Mouse (Mus musculus): ENCODE measurements around the gene Slc2a1.
A peak's percentile ranks its signal among the peaks of the same experiment; 100 is the strongest.

Gene Slc2a1

DNA sequence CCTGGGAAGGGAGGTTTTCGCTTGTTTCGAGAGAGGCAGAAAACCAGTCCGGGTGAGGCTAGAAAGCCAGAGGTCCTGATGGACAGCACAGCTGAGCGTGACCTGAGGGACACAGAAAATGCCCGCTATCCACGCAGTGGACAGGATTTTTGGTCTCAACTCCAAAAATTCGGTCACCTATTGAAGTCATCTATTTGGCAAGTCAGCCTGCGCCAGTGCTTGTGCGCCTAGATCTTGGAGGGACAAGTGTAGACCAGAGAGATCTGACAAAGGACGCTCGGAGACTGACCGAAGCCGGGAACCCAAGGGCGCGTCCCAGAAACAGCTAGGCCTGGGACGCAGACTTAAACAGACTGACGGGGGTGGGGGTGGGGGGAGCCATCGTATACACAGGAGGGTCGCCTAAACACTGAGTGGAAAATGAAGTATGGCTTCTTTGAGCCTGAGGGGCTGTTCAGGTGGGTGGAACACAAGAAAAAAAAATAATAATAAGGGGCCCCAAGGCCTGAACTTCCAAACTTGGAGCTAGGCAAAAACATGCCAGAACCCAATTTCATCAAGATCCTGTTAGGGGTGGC, 36.1 kb upstream of the Slc2a1 start:
- peak overlapping the region; percentile 80 for H3K4me3 ChIP-seq (replicated peaks; ENCODE audit: low read length)
- peaks cover 79% of the 10 kb centered on the region for H3K4me1 ChIP-seq (replicated peaks; ENCODE audit: low read depth, low read length)
- H3K9me3 ChIP-seq (ENCODE audit: low read length), result no peaks in the 10 kb centered on the region
- H3K36me3 ChIP-seq (ENCODE audit: insufficient read depth, low read length), result no peaks in the 10 kb centered on the region
- TF ChIP-seq POU5F1 (IDR thresholded peaks at IDR 0.05; ENCODE audit: borderline replicate concordance, low read length) (no peak), NANOG (IDR thresholded peaks at IDR 0.05; ENCODE audit: borderline replicate concordance, low read length) (no peak), CTCF (conservative IDR thresholded peaks at IDR 0.05; ENCODE audit: low read length) (no peak)
- no peaks in the 10 kb centered on the region for H3K27me3 ChIP-seq (ENCODE audit: insufficient read depth, low read length)

- Histone ChIP-seq H3K4me1 (replicated peaks; ENCODE audit: low read depth, low read length) (peaks cover 79% of the 10 kb centered on the region), H3K36me3 (ENCODE audit: insufficient read depth, low read length) (no peaks in the 10 kb centered on the region), H3K4me3 (replicated peaks; ENCODE audit: low read length) (peak overlapping the region; percentile 80), H3K27me3 (ENCODE audit: insufficient read depth, low read length) (no peaks in the 10 kb centered on the region), H3K9me3 (ENCODE audit: low read length) (no peaks in the 10 kb centered on the region)
- no peak for TF ChIP-seq POU5F1 (IDR thresholded peaks at IDR 0.05; ENCODE audit: borderline replicate concordance, low read length)
- TF ChIP-seq NANOG (IDR thresholded peaks at IDR 0.05; ENCODE audit: borderline replicate concordance, low read length), result no peak
- TF ChIP-seq CTCF (conservative IDR thresholded peaks at IDR 0.05; ENCODE audit: low read length), result no peak
Observed at GRCm38 (mm10) chr4:119072941-119073451, 35.5 kb upstream of the Slc2a1 start.

- no peak for TF ChIP-seq NANOG (IDR thresholded peaks at IDR 0.05; ENCODE audit: borderline replicate concordance, low read length)
- Histone ChIP-seq H3K4me3 (replicated peaks; ENCODE audit: low read length) (peak overlapping the region; percentile 80), H3K27me3 (ENCODE audit: insufficient read depth, low read length) (no peaks in the 10 kb centered on the region), H3K36me3 (ENCODE audit: insufficient read depth, low read length) (no peaks in the 10 kb centered on the region), H3K9me3 (ENCODE audit: low read length) (no peaks in the 10 kb centered on the region), H3K4me1 (replicated peaks; ENCODE audit: low read depth, low read length) (peaks cover 75% of the 10 kb centered on the region)
Observed at GRCm38 (mm10) chr4:119073626-119074025, 34.9 kb upstream of the Slc2a1 start.

GRCm38 (mm10) chr4:119074596-119074995, 33.9 kb upstream of the Slc2a1 start:
- Histone ChIP-seq H3K9me3 (ENCODE audit: low read length) (no peaks in the 10 kb centered on the region), H3K4me3 (replicated peaks; ENCODE audit: low read length) (peak overlapping the region; percentile 63), H3K4me1 (replicated peaks; ENCODE audit: low read depth, low read length) (peaks cover 66% of the 10 kb centered on the region), H3K36me3 (ENCODE audit: insufficient read depth, low read length) (no peaks in the 10 kb centered on the region), H3K27me3 (ENCODE audit: insufficient read depth, low read length) (no peaks in the 10 kb centered on the region)
- TF ChIP-seq POU5F1 (IDR thresholded peaks at IDR 0.05; ENCODE audit: borderline replicate concordance, low read length) (no peak), CTCF (conservative IDR thresholded peaks at IDR 0.05; ENCODE audit: low read length) (no peak), NANOG (IDR thresholded peaks at IDR 0.05; ENCODE audit: borderline replicate concordance, low read length) (no peak)

- TF ChIP-seq NANOG (IDR thresholded peaks at IDR 0.05; ENCODE audit: borderline replicate concordance, low read length) (no peak), CTCF (conservative IDR thresholded peaks at IDR 0.05; ENCODE audit: low read length) (no peak), POU5F1 (IDR thresholded peaks at IDR 0.05; ENCODE audit: borderline replicate concordance, low read length) (no peak)
Observed at GRCm38 (mm10) chr4:119075273-119075672, 33.2 kb upstream of the Slc2a1 start.

GRCm38 (mm10) chr4:119076336-119076735, 32.2 kb upstream of the Slc2a1 start:
- H3K9me3 ChIP-seq (ENCODE audit: low read length), result peaks cover 10% of the 10 kb centered on the region
- no peak for TF ChIP-seq CTCF (conservative IDR thresholded peaks at IDR 0.05; ENCODE audit: low read length)
- no peak for TF ChIP-seq NANOG (IDR thresholded peaks at IDR 0.05; ENCODE audit: borderline replicate concordance, low read length)
- no peak for TF ChIP-seq POU5F1 (IDR thresholded peaks at IDR 0.05; ENCODE audit: borderline replicate concordance, low read length)
- H3K27me3 ChIP-seq (ENCODE audit: insufficient read depth, low read length), result no peaks in the 10 kb centered on the region
- H3K36me3 ChIP-seq (ENCODE audit: insufficient read depth, low read length), result no peaks in the 10 kb centered on the region; the same call in 1 of the 2 replicates
- H3K4me1 ChIP-seq (replicated peaks; ENCODE audit: low read depth, low read length), result peaks cover 58% of the 10 kb centered on the region
- H3K4me3 ChIP-seq (replicated peaks; ENCODE audit: low read length), result peak overlapping the region; percentile 63

More at GRCm38 (mm10) chr4:119075273-119075672, 33.2 kb upstream of the Slc2a1 start:
- H3K4me1 ChIP-seq (replicated peaks; ENCODE audit: low read depth, low read length), result peaks cover 64% of the 10 kb centered on the region
- peak overlapping the region; percentile 63 for H3K4me3 ChIP-seq (replicated peaks; ENCODE audit: low read length)
- no peaks in the 10 kb centered on the region for H3K36me3 ChIP-seq (ENCODE audit: insufficient read depth, low read length)
- no peaks in the 10 kb centered on the region for H3K27me3 ChIP-seq (ENCODE audit: insufficient read depth, low read length)
- no peaks in the 10 kb centered on the region for H3K9me3 ChIP-seq (ENCODE audit: low read length)

DNA sequence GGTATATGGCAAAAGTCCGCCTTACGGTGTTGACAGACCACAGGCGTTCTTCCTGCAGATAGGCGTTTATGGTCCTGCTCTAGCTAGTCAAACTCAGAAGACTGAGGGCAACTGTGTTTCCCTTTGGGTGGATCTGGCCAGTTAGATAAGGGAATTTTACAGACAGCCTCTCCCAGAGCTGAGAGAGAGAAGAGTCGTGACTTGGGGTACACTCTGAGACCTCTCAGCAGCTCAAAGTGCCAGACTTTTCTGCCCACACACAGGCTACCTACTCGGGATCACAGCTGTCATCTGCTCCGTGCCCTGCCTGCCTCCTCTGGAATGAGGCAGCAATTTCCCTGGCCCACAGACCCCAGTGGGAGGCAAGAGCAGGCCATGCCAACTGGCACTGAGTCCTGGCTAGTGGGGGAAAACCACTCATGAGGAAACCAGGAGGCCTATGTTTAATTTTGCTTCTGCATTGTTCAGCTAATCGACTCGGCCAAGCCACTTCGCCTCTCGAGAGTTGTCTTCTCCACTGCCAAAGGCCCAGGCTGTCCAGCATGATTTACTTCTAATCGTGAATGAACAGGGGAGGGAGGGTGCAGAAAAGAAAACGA, 31.3 kb upstream of the Slc2a1 start:
- peaks cover 61% of the 10 kb centered on the region for H3K4me1 ChIP-seq (replicated peaks; ENCODE audit: low read depth, low read length)
- peak overlapping the region; percentile 63 for H3K4me3 ChIP-seq (replicated peaks; ENCODE audit: low read length)
- TF ChIP-seq POU5F1 (IDR thresholded peaks at IDR 0.05; ENCODE audit: borderline replicate concordance, low read length) (no peak), NANOG (IDR thresholded peaks at IDR 0.05; ENCODE audit: borderline replicate concordance, low read length) (no peak)
- H3K27me3 ChIP-seq (ENCODE audit: insufficient read depth, low read length), result no peaks in the 10 kb centered on the region
- H3K9me3 ChIP-seq (ENCODE audit: low read length), result peaks cover 10% of the 10 kb centered on the region
- H3K36me3 ChIP-seq (ENCODE audit: insufficient read depth, low read length), result no peaks in the 10 kb centered on the region; the same call in 1 of the 2 replicates

GRCm38 (mm10) chr4:119079928-119080327, 28.6 kb upstream of the Slc2a1 start:
- H3K36me3 ChIP-seq (ENCODE audit: insufficient read depth, low read length), result no peaks in the 10 kb centered on the region; the same call in 1 of the 2 replicates
- H3K27me3 ChIP-seq (ENCODE audit: insufficient read depth, low read length), result no peaks in the 10 kb centered on the region
- peaks cover 10% of the 10 kb centered on the region for H3K9me3 ChIP-seq (ENCODE audit: low read length)
- TF ChIP-seq NANOG (IDR thresholded peaks at IDR 0.05; ENCODE audit: borderline replicate concordance, low read length) (peak; percentile 14; the same call in 1 of the 2 replicates), CTCF (conservative IDR thresholded peaks at IDR 0.05; ENCODE audit: low read length) (no peak)
- H3K4me3 ChIP-seq (replicated peaks; ENCODE audit: low read length), result no peak overlapping the region
- peaks cover 62% of the 10 kb centered on the region for H3K4me1 ChIP-seq (replicated peaks; ENCODE audit: low read depth, low read length)
